Mouse (Mus musculus): ENCODE data around the gene Vtcn1.
"Not testable (repeated sequence)": the region's sequence is repeated elsewhere in the genome, so short reads cannot be mapped to it uniquely, and the experiment has no call there.

Vtcn1 gene

DNA sequence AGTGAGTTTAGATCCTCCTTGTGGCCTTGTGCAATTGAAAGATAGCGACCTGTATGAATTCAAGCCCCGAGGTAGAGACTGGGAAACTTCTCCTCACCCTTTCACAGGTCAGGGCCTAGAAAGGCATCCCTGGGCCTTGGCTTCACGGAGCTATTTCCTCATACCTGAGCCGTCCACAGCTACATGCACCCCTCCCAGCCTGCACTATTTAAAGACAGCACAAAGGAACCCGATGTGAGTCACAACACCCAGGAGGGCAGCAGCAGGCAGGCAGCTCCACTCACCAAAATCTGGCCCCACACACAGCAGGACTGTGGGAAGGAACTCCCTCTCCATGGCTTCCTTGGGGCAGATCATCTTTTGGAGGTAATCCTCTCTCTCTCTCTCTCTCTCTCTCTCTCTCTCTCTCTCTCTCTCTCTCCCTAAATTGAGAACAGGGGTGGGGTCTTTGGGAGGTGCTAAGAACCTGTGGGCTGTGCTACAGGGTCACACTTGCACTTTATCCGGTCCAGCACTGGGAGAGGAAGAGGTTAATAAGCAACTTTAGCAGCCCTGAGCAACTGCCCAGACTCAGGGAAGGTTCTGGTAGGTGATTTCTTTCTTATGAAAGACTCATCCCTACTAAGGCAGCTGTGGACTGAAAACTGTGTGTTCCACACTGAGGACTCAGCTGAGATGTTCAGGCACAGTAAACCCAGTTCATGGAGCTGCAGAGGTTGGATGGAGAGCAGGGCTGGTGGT is at the start of gene Vtcn1:
TSS of gene Vtcn1 (plus strand) at position 235 of the 741 bp plus-strand sequence.
- no peak for DNase-seq

DNA sequence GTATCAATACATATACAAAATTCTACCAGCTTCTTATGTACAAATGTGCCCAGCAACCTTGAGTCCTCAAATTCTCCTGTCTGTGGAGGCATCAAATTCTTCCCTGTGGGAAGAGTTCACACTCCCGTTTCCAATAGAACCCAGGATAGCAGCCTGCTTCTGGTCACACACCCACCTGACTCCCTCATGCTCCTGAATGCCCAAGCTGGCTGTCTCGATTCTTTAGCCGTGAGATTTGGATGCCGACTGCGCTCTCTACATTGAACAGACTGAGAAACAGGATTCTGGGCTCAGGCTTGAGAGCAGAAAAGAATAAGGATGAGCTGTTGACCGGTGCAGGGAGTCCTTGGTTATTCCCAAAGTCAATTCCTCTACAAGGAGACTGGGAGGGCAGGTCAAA is 48.3 kb upstream of the Vtcn1 start:
- no peak for DNase-seq

DNA sequence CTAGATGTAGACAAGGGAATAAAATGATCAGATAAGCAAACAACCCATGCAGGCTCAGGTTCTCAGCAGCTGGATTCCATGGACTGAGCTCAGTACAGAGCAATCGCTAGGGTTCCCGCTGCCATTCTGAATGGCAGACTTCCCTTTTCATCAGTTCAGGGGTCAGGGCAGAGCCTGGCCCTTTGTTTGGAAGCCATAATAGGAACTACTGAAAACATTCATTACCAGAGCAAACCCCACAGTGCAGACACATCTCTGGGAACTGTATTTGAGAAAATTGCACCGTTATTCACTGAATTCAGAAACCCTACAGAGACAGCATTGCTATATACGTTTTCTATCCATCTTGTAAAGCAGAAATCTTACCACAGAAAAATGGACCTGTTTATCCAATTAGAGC is 47.7 kb upstream of the Vtcn1 start:
- no peak for DNase-seq

DNA sequence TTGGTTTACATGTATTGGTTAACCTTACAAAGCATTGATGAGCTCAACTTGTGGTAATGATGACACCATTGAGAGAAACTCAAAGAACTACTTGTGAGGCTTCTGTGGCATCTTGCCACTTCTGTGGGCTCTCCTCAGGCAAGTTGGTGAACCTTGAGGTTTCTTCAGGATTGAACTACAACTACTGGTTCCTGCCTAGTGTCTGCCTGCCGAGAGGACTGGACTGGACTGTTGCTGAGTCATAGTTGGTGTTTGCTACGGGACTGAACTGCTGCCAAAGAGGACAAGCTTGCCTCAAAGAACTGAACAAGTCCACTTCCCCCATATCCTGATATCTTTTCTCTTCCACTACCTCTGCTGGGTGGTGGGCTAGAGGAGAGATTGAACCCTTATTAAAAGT is 39.2 kb upstream of the Vtcn1 start:
- no peak for DNase-seq

DNA sequence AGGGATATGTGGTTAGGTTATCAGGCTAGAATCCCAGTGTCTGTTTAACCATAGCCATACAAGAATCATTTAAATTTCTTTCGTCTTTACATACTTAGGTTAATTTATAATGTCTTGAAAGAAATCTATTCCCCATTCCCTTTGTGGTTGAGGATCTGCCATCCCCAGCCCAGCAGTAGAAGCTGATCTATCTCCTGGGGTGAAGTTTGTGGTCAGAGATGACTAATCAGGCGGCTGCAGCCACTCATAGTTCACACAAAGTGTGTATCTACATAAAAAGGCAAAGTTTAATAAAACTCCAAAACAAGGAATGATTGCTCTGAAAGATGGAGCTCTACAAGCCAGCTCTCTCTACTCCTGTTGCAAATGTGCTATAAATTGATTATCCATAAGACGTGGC is 33.6 kb upstream of the Vtcn1 start:
- DNase-seq, result no peak

DNA sequence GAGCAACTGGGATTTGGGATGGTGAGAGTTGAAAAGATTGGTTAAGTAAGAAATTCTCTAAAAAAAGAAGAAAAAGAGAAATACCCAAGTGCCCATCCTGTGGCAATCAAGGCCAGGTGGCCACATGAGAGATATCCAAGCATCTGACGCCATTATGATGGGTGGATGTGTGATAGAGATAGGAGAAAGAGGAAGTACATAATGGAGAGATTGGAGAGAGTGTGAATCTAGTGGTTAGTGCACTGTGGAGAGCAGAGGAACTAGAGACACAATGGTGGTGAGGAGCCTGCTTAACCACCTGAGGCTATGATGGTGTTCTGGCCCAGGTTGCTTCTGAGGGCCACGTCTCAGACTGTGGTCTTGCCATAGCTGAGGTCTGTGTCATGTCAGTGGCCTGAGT is 31.9 kb upstream of the Vtcn1 start:
- no peak for DNase-seq

DNA sequence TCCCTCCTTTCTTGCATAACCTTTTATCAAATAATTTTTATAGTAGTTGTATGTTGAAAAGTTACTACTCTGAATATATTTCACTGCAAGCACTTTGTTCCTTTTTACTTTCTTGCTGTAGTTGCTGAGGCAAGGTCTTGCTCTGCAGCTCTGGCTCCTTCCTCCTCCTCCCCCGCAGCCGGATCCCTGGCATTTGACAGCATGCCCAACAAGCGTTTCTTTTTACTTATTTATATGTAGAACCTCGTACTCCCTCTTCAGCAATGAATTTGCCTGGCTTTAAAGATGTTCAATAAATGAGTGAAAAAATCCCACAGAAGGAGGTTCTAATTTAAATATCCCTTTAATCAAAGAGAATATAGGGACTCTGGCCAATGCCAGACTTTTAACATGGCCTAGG is 28.7 kb upstream of the Vtcn1 start:
- no peak for DNase-seq

DNA sequence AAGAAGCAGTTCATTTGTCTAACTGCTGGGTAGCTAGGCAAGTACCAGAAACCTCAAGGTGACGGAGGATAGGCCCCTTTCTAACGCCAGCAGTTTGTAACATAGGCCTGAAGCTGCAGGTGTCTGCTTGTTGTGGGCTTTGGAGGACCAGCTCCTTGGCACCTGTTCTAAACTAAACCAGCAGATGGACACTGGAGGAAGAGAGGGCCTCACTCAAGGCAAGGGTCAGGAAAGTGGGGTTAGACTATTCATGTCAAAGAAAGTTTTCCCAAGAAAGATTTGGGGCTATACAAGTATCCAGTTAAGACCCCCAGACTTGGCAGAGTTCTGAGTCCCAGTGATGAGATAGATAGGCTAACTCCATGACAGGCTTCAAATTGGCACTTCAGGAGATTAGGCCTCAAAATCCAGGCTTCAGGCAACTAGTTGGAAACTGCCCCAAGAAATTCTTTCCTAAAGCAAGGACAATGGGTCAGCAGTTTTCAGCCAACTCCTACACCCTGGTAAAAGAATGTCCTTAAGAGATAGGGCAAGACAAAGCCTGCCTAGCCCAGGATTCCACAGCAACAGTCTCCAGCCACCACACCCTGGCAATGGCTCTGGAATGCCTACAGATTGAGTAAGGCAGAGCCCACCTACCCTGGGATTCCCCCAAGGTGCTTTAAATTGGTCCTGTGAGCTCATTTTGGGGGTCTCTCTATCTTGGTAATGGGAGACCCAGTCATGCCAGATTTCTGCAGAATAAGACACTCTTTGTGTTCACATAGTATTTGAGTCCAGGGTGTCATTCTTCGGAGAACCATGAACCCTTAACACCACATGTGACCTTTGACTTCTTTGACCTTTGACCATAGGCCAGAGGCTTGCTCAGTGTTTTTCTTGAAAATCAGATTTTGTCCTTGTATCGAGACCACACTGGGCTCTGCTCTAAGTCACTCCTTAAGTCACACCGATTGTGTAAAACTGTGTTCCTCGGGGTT is 27.8 kb upstream of the Vtcn1 start:
- no peak for DNase-seq

DNA sequence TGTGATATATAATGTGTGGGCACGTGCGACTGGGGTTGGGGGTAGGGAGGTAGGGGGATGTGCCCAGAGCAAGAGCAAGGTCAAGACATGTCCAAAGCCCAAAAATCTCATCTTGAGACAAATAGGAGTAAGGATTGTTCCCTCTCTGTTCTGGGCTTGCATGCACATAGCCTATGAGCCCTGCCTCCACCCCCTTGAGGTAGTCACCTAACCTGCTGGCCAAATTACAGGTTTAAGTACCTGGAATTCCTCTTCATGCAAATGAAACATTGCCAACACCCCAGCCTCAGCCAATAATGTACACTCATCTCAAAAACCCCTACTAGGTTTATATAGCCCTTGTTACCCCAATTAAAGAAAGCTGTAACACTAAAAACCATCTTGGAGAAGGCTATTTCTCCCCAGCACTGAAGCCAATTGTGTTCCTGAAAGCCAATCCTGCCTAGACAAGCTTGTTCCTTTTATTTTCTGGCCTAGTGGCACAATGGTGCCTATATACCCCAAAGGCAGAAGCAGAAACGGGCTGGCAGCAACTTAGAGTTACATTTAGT is 26.3 kb upstream of the Vtcn1 start:
- DNase-seq, result no peak

DNA sequence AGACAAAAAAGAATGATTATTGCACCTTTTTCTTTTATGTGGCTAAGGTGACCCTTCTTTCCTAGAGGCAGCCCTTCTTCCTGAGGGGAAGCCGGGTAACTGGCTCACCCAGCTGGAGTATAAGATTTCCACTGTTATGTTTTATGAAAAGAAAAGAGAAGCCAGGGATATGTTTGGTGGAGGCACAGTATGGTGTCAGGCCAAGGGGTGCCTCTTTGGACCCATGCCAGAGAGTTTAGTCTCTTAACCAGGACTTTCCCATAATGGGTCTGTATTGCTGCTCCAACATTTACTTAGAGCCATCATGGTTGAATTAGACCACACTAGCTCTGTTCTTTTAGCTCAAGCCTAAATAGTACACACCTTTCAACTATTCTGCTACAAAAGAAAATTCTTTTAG is 20.3 kb upstream of the Vtcn1 start:
- no peak for DNase-seq

DNA sequence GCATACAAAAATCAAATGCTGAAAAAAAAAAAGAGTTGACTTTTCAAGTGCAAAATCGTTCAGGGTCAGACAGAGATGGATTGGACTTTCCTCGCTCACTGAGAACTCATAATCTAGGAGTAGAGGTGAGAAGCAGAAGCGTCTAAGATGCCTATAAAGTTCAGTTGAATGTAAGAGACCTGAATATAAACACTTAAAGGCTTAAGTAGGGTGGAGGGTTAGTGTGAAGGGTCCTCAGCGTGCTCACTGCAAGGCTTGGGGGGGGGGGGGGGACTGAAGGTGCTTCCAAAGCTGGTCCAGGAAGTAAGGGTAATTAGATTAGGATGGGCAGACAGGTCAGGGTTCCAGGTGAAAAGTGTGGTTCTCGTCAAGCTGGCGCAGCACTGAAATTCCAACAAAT is 19.3 kb upstream of the Vtcn1 start:
- DNase-seq, result no peak

DNA sequence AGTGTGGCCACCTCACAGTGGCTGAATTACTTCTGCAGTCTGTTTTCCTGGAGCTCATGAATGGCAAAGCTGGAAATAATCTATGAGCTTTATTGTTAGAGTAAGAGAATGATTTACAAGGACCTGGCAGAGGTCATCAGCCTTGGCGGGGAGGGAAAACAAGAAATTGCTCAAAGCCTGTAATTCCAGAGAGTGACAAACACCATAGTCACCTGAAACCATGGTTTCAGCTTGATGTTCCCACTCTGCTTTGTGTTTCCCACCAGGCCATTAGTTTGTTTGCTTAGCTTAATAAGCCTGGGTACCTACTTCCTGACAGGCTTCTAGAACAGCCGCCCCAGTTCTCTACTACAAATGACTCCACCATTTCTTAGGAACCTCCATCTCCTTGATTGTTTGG is 14.8 kb upstream of the Vtcn1 start:
- DNase-seq, result no peak

DNA sequence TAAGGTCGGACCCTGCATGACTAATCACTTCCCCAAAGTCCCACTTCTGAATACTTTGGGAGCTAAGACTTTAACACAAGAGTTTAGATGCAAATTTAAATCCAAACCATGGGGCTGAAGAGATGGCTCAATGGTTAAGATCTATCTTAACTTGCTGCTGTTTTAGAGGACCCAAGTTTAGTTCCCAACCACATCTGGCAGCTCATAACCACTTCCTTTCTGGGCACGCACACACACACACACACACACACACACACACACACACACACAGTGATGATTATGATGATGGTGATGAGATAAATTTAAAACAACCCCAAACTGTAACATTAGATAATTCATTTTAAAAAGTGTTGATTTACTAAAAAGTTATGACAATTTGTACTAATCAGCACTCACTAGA is 13.4 kb upstream of the Vtcn1 start:
- no peak for DNase-seq

DNA sequence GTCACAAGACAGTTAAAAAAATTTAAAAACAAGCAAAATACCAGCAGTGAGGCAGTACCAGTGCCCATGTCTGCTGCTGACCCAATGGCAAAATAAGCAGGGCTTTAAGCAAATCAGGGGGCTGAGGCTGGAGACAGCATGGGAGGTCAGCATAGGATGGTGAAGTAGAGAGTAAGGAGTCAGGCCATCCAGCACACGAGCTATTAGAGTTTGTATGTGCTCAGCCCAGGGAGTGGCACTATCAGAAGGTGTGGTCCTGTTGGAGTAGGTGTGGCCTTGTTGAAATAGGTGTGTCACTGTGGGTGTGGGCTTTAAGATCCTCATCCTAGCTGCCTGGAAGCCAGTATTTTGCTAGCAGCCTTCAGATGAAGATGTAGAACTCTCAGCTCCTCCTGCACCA is 9.8 kb upstream of the Vtcn1 start:
- not testable (repeated sequence) for DNase-seq

DNA sequence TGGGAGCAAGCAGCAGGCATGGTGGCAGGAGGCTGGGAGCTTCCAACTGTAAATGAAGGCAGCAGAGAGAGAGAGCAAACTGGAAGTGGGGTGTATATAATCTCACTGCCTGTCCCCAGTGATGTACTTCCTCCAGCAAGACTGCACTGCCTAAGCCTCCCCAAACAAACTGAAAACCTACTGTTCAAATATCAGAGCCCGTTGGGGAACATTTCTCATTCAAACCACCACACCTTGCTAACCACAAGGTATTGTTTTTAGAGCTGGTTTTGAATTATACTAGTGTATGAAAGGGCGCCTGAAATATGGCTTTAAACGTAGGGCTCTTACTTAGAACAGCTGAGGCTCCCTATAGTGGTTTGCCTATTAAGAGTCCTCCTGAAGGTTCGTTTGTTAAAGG is 6.5 kb upstream of the Vtcn1 start:
- DNase-seq, result no peak

DNA sequence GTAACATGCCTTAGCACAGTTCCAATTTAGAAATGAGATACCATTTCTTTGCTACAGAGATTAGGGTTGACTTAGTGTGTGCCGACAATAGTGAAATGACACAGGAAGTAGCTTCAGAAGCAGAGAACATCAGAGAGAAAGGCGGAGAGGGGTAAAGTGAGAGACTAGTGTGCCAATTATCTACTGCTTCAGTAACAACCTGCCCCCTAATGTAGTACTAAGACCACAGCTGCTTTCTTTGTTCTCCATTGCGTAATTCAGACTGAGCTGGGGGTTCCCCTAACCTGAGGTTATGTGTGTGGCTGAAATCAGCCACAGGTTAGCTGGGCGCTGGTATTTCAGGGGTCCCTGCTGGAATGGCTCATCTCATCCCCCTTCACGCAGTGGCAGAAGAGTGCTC is 5.7 kb upstream of the Vtcn1 start:
- no peak for DNase-seq

DNA sequence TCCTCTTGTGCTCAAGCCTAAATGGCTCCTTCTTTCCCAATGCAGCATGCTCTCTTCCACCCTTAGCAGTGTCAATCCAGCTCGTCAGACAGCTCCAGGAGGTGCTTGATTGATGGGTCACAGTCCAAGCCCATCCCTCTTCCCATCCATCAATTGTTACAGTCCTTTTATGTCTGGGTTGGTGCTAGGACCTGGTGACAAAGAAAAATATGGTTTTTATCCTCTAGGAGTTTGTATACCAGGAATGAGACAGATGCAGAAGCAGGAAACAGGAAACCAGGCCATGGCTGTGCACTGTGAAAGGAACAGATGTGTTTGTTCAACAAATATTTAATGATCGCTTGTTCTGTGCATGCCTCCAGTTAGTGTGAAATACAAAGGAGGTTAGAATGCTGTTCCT is 4.4 kb upstream of the Vtcn1 start:
- DNase-seq, result no peak

DNA sequence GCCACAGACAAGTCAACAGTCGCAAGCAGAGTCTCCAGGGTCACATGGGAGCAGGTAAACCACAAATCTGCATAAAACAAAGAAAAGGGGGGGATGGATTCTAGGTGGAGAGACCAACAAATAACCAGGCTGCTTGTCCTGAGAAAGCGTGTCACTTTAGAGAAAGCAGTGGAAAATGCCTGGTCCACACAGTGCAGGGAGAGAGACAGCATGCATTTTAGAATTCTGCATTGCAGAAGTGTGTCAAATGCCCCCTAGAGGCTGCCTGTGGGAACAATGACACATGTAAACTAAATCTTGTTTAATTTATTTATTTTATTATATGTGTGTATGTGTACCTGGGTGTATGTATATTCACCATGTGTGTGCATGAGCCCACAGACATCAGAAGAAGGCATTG is 4.0 kb upstream of the Vtcn1 start:
- DNase-seq, result no peak

DNA sequence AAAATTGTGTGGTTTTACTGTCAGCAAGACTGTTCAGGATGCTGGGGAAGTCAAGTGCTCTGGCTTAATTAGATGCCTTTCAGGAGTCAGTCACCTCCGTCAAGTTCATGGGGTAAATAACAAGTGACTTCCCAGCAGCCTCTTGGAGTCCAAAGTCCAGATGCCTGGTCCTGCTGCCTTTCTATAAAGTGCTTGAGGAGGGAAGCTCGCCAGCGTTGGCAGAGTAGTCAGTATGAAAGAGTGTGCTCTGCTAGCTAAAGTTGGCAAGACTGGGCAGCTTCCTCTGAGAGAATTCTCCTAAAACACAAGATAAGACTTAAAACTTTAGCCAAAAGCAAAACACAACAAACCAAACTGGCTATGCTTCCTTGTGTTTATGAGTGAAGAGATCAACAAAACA is 18.5 kb downstream of the Vtcn1 start:
- no peak for DNase-seq

DNA sequence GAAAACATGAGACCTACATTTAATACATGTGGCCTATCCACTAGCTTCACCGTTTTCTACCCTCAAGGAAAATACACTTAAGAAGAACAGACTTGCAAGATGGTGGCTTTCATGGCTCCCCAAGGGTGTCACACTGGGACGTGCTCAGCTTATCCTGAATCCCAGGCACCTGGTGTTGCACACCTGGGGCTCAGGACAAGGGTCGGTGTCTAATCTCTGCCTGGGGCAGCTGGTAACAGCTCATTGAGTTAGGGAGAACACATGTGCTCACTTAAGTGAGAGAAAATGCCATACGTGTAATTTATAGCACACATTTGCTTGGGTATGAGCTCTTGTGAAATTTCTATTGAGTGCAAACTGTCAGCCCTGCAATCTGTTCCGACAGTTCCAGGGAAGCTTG is 19.1 kb downstream of the Vtcn1 start:
- no peak for DNase-seq

DNA sequence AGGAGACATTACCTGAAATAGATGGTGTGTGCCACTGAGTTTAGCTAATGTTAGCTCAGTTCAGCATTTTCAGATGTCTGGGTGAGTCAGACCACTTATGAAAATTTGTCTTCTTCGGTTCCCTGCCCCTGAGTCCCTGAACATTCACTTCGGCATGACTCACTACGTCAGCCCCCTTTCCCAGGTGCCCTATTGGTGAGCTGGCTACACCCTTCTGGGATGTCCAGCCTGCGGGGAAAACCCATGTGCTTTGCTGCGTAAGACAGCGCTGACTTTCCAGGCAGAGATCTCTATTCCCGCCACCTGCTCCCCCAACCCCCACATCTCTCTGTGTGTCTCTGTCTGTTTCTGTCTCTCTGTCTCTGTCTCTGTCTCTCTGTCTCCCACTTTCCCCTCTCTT is 23.1 kb downstream of the Vtcn1 start:
- no peak for DNase-seq

DNA sequence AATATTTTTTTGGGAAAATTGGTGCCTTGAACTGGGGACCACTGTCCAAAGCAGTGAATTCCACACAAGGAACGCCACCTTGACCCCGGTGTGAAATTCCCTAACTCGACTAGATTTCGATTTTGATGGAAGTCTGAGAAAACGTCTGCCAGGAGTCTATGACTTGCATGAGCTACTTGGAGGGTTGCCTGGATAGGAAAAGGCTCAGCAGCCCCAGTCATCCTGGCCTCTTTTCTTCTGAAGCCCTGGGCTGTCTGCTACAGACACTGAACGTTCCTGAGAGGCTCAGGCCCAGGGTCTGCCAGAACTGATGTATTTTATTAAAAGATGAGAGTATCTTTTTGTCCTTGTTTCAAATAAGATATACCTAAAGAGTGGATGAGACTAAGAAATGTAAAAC is 25.2 kb downstream of the Vtcn1 start:
- DNase-seq, result peak in 1 of 2 experiments; percentile 7

DNA sequence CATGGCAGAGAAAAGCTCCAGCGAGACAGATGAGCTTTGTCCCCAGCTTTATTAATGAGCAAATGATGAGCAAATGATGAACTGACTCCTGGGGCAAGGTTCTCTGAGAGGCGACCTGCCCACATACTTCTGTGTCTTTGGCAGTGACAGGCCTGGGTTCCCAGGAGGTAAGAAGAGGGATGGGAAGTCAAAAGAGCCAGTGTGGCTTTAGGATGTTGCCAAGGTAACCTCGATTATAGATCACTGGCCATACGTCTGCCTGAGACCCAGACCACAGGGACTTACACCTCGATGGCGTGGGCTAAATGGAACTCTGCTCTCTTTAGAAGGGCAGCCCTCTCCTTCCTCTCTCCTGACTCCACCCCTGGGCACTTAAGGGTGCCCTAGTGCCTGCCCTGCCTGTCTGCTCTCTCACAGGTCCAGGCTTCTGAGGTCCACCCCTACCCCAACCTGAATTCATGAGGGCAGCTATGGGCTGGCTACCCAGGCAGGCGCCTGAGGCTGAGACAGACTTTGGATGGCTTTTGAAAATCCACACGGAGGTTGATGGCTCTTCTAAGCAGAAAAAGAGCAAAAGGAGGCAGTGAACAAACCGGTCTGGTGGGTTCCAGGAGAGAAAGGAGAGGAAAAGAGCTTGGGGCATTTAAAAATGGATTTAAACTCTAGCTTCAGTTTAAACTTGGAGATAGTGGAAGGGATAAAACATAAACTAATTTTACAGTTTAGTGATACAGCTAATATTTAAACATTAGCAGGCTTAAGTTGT is 31.0 kb downstream of the Vtcn1 start:
- DNase-seq, result no peak

All from cerebellum, postnatal 36 days (tissue).